Mouse (Mus musculus) cerebellum, adult 9-11 months (tissue): ENCODE data around the gene Pgs1.

Experiments used
- DNase-seq: peaks from one replicate; pipeline ENCODE4 v3.0.0; 2022

The Pgs1 gene

DNA sequence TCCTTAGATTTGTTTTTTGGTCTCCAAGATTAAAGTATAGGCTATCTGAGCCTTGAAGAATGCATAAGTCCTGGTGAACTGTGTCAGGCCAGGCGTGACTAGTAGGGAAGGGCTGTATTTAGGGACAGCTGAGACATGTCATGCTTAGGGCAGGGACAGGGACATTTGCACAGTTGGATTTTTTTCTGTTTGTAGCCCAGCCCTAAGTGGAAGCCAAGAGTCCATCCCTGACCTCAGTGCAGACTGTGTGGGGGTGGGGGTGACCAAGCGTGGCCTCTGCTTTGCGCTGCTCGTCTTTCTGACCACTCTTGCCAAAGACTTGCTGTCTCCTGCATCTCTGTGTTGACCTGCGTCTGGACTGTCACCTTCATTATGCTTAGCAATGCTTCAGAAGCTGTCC lies 18.1 kb downstream of the Pgs1 start:
- no peak for DNase-seq

DNA sequence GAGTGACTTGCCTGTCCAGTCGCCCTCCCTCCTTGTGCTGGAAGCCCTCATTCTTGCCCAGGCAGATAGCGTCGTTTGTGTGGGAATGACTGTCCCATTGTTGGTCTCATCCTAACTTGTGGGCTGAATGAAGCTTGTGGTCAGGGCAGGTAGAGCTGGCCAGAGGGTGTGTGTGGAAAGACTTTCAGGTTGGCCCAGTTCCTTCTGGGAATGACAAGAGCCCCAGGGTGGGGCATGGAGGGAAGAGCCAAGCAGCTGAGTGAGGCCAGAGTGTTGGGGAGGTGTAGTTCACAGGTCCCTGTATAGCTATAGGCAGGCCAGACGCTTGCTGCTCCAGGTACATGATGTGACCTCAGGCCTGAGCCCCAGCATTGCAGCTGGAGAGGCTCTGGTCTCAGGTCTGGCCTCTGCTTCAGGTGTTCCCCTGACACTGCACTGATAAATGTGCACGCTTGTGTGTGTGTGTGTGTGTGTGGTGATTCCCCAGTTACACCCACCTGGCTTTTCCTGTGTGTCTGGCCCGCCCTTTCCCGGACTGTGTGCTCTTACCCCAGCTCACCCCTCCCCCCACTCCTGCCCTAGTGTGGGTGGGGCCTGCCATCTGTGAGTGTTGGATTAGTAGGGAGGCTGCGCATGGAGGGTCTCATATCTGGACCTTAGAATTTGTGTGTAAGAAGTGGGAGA lies 21.5 kb downstream of the Pgs1 start:
- no peak for DNase-seq

DNA sequence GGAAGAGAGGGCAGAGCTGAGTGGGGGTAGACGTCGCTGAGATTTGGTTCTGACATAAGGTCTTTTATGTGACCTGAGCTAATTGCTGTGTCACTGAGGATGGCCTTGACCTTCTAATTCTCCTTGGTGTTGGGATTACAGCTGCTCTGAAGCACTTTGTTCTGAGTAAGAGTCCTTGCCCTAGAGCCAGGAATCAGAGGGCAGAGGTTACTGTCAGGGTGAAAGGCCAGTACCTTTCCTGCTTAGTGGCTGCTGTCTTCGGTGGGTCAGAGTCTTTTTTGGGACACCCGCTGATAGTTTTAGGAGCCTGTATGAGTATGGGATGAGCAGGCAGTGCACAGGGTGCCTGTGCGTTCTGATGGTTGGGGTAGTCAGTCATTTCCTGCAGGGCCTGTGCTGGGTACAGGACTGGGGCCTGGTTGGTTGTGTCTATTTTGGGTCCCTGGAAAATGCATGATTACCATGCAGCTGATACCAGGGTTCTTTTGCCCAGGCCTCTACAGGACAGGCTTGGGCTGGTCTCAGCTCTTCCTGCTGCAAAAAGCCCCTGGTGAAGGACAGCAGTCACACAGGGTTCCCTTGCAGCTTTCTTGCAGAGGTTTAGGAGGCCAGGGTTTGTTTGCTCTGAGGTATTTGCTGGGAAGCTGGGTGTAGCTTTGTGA lies 22.2 kb downstream of the Pgs1 start:
- DNase-seq, result no peak

DNA sequence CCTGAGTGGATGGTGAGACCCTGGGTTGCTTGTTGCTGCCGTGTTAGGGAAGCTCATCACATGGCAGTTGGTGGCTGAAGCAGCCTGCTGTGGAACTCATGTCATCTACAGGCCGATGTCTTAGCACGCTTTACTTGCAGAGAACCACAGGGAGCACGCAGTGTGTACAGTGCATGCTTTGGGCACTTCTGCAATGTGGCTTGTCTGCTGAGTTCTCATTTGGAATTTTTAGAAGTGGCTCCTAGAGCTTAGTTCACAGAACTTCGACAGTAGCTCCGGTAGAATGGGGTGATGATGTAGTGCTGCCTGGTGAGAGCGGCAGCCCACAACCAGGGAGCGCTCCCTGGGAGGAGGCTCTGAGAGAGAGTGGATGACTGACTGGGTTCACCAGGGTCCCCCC lies 22.8 kb downstream of the Pgs1 start:
- DNase-seq, result no peak

DNA sequence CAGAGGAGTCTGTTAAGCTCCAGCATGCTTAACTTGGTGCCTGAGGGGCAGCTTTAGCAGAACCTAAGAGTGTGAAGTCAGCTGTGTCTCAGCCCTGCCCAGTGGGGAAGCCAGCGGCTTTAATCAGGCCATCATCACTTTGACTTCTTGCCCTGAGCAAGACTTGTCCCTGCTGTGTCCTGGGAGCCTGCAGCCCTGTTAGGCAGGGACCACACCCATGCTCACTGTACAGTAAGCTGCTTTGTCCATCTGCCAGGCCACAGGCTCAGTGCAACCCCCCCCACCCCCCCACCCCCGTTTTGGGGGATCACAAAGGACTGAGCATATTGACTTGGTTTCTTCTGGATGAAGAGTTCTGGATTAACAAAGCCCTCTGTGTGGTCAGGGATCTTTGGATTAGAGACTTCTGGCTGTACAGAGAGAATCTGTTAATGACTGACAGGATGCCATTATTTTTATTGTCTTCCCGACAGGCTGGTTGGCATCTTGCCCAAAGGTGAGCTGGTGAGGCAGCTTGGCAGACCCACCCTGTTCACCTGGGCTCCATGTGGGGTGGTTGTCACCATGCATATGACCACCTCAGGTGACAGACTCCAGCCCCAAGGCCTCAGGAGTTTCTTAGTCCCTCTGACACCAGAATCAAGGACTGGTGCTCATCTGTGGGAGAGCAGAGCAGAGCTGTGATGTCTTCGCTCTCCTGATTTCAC lies 23.9 kb downstream of the Pgs1 start:
- DNase-seq, result no peak

DNA sequence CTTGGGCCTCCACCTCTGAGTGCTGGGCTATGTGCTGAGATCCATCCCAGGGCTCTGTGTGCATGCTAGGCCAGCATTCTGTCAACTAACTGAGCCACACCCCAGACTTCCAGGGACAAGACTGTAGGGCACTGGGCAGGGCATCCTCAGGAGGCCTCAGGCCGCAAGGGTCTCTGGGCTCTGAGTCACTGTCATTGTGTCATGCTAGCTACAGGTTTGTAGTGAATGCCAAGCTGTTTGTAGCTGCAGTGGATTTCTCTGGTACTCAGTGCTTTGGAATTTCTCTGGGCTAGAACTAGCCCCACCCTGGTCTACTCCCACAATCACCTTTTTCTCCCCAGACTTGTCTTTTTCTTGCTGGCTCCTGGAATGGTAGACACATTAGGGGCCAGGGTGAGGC lies 26.5 kb downstream of the Pgs1 start:
- DNase-seq, result no peak

DNA sequence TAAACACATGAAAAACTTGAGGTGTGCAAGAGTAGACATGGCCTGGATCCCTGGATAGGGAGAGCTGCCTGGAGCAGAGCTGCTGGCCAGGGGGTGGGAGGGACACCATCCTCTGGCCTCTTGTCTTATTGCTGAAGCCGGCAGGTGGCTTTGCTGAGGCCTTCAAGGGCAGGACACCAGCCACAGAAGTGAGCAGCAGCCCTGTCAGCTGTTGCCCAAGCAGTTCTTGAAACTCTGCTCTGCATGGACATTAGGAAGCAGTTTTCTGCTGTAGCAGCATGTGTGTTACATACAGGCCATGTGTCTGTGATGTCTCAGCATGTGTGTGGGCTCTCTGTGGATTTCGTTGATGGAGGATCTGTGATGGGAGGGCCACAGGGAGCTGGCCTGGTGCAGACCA lies 27.2 kb downstream of the Pgs1 start:
- DNase-seq, result no peak

DNA sequence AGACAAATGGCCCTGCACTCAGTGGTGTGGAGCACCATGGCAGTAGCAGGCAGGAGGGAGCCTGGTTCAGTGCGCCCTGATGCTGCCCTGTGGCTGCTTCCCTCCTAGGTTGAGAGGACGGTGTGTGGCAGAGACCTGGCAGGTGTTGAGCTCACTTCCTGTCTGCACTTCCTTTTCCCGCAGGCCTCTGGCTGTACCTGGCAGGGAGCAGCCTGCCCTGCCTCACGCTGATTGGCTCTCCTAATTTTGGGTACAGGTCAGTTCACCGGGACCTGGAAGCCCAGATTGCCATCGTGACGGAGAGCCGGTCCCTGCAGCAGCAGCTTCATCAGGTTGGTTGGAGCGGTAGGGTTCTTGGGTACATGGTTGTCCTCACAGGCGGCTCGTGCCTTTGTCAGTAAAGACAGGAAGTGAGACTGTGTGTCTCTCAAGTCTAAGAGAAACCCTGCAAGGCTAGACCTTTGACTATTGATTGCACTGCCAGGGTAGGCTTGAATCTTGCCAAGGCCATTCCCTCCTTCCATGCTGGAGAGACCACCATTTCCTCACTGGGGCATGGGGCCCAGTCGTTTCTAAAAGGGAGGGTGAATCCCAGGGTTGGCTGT lies 28.4 kb downstream of the Pgs1 start:
- DNase-seq, result no peak

DNA sequence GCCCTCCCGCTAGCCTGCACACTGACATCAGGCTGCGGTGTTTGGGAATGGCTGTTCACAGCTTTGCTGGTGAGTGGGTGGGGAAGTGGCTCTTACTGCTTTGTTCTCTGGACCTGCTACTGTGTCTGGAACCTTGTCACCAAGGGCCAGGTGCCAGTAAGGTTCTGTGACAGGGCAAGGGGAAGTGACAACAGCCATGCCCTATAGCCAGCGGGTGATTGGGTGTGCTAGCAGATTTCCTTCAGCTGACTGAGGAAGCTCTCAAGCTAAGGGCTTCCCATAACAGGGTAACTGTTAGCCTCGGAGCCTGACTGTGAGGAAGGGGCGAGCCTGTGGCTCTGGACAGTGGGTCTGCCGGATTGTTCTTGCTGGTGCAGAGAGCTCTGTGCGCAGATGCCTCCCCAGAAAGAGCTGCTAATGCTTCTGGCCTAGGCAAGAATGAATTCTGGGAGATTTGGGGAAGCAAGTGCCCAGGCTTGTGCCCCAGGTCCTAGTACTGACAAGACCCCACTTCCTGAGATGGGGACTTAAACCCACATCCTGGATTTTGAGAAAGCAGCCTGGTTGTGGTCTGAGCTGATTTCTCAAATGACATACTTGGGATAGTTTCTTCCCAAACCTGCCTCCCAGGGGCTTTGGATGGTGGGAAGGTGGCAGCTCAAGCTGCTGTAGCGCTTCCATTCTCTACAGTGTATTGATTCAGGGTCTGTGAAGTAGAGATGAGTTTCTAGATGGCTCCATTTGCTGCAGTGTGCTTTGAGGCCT lies 29.5 kb downstream of the Pgs1 start:
- no peak for DNase-seq

DNA sequence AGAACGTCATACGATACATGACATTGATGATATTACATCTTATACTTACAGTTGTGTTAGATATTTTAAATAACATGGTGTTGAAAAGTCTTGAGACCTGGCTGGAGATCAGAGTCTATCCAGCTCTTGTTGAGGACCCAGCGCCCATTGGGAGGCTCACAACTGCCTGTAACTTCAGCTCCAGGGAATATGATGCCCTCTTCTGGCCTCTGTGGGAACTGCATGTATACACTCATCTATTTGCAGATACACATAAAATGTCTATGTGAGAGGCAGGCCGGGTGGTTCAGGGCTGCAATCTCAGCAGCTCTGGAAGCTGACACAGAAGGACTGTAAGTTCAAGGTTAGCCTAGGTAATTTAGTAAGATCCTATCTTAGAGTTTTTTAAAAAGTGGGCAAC lies 32.2 kb downstream of the Pgs1 start:
- no peak for DNase-seq

DNA sequence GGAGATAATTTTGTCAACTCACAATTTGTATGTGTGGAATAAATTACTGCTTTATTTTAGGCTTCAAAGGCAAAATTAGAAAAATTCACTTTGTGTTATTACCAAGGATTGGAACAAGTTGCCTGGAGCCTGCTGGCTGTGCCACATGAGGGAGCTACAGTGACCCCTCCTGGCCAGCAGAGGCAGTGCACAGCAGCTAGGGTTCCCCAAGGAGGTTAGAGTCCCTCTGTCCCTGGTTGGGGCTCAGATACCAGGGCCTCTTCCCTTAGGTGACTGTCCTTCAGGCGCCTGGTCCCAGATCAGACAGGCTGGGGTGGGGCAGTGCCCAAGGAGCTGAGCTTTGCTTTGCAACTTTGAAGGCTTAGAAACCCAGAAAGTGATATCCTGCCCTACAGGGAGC lies 35.7 kb downstream of the Pgs1 start:
- peak; percentile 62 for DNase-seq

DNA sequence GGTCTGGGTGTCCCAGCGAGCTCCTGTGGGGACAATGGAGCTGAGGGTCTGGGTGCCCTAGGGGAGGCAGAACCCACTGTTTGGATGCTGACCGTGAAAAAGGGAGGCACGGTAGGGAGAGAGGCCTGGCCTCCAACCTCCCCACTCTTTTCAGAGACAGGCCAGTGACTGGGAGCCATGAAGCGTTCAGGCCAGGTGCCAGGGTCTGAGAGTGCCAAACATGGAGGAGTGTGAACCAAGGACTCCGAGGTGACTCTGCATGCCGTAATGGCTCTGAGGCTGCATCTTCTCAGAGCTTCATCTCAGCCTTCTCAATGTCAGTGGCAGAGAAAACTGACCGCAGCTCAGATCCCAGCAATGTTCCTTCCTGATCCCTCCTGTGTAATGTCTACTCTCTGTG lies 37.4 kb downstream of the Pgs1 start:
- no peak for DNase-seq

DNA sequence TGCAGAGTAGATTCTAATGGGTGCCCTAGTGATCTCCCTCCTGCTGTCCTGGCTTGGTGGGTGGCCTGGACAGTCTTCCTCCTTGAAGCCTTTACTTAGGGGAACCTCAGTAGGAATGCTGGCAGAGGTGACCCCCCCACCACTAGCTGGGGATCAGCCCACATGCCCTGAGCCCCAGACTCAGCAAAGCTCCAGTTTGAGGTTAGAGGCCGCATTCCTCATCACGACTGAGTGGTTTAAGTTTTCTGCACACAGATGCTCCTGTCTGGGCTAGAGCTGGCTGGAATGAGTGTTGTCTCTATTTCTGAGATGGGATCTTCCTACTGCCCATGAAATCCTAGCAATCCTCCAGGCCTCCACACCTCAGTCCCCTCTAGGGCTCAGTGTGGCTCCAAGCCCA lies 38.0 kb downstream of the Pgs1 start:
- no peak for DNase-seq

DNA sequence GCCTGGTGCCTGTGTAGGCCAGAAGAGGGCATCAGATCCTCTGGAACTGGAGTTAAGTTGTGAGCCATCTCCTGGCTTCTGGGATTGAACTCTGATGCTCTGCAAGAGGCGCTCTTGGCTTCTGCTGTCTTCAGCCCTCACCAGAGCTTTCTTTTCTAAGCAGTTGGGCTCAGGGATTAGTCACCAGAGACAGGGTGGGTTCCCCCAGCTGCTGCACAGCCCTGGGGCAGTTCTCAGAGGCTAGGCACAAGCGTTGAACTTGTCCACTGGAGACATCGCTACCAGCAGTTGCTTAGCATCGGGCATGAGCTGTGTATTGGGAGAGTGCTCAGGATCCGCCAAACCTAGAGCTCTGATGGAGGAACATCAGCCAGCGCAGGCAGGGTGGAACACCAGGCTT lies 43.1 kb downstream of the Pgs1 start:
- no peak for DNase-seq

DNA sequence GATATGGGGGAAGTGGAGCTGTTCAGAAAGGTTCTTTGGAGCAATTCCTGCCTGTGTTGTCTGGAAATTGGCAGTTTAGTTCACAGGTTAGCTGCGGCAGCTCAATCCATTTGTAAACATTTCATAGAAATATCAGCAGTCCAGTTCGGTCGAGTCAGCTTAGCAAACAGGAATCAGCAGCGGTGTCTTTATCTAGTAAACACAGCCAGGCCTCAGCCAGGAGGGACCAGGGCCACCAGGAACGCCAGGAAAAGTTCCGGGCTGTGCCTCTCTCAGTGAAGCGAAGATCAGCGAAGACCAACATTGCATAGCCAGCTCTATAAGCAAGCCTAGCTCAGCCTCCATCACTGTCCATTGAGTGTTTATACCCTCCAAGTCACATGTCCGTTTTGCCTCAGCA lies 45.0 kb downstream of the Pgs1 start:
- DNase-seq, result no peak

DNA sequence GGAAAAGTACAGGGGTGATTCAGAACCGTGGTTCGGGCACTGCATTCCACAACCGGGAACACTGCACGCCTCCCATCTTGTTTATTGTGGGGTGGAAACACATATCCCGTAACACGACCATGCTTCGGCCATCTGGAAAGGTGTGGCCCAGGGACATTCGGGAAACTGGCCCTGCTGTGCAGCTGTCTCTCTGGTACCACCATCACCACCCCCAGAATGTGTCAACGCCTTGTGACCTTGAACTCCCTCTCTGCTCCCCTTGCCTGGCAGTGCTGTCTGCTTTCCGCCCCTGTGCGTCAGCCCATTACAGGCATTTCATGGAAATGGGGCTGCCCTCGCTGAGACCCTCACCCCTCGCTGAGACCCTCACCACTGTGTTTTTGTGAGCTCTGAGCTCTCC lies 48.3 kb downstream of the Pgs1 start:
- DNase-seq, result no peak

DNA sequence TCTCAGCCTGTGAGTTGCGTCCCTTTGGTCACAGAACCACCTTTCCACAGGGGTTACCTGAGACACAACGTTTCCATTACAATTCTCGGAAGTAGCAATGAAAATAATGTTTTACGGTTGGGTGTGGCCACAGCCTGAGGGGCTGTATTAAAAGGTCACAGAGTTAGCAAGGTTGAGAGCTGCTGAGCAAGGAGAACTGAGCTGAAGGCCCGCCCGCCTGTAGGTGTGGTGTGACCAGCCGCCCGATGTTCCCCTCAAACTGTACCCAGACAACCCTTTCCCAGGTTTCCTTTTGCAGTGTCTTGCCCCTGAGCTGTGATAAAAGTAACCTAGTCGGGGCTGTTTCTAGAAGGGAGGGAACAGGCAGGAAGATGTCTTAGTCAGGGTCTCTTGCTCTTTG lies 49.0 kb downstream of the Pgs1 start:
- DNase-seq, result no peak

DNA sequence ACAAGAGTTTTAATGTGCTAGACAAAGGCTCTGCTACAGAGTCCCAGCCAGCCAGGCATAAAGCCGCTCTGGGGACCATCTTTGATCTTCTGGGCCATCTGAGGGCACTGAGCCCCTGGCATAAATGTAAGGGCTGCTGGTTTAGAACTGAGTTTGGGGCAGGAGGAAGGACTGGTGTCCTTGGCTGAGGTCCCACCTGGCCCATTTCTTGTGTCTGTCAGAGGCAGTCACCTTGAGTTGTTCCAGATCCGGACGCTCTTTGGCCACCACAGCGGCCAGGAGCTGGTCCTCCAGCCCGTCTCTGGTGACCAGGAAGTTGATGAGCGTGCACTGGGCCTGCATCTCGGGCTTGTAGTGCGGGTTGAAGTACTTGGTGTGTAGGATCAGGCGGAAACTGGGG lies 56.7 kb downstream of the Pgs1 start:
- no peak for DNase-seq

DNA sequence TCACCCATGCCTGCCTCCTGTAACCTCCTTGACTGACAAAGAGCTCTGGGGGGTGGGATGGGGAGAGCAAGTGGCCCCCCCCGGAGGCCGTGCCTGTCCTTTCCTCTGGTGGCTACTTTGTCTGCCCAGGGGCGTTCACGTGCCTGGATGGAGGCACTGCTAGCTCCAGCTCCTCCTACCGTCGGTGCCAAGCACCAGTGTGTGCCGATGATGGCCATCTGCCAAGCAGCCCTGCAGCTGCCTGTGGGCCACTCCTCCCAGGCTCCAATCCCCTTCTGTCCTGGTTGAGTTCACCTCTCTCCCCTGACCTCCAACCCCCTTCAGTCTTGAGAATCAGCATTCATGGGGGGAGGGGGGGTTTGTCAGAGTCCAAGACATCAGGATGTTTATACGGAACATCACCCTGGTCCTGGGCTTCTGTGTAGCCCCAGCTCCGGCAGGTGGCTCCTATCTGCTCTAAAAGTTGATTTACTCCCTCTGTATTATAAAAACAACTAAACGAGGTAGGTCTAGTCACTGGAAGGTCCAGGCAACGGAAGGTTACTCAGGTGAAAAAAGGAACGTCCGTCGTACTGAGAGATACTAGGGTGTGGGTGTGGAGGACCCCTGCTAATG lies 57.3 kb downstream of the Pgs1 start:
- peak; percentile 47 for DNase-seq

DNA sequence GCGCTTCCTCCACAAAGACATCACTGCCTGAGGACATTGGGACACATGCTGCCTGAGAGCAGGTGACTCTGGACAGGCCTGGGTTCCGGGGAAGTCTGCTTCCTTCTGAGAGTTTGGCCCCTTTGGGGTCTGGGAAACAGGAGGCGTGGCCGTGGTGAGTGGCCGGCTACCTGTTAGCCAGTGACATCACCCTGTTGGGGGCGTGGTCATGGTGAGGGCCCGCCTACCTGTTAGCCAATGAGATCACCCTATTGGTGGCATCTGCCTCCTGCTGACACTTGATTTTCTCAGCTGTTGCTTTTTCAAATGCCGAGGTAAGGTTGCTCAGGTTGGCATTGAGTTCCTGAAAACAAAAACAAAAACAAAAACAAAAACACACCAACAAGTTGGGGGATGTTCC lies 63.5 kb downstream of the Pgs1 start:
- no peak for DNase-seq

DNA sequence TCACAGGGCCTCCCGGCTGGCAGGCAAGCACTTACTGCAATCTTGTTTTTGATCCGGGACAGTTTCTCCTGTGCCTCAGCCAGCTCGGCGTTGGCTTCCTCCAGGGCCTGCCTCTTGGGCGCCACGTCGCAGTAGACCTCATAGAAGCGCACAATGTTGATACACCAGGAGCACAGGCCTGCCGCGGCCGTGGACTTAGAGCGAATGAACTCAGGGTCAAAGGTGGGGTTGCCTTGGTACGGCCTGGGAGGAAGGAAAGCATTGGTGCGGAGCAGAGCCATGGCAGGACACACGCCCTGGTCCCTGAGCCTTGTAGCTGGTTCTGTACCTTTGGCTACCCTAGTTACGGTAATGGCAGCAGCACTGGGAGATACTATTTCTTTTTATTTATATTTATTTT lies 64.1 kb downstream of the Pgs1 start:
- DNase-seq, result no peak

DNA sequence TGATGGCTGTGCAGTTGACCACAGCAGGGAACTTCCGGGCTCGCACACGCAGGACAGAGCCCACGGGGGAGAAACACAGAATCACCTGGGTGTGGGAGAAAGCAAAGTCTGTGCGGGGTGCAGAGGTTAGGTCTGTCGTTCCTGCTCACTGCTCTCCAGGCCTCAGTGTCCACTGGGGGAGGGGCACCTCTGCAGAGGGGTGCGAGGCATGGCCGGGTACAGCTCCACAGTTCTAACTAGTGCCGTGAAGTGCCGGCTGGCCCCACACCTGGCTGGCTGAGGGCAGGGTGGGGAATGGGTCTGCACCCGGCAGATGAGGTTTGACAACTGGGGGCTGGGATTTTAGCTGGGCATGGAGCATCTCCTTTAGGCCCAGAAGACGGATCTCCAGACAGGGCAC lies 72.3 kb downstream of the Pgs1 start:
- no peak for DNase-seq

DNA sequence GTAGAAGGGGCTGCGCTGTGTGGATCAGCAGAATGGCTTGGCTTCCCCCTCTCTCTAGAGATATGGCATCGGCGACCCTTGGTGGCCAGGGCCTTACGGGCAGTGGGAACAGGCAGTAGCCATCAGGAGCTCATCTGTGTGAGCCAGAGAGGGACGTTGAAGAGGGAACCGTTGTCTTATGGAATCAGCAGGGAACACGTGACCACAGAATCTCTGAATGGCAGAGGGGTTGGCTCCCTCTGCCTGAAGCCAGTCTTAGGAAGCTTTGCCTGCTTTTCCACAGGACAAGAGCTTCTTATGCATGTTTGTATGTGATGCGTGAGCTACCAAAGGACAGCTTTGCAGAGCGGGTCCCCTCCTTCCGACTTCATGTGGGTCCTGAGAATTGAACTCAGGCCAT lies 72.8 kb downstream of the Pgs1 start:
- no peak for DNase-seq
